Mouse (Mus musculus): ENCODE measurements around the gene Traf3ip1.

- no peak for TF ChIP-seq CTCF (IDR thresholded peaks at IDR 0.05; ENCODE audit: borderline replicate concordance, extremely low read depth, insufficient read depth, insufficient read length)
- no peak for TF ChIP-seq POLR2A (IDR thresholded peaks at IDR 0.05; ENCODE audit: borderline replicate concordance, extremely low read depth, insufficient read depth, insufficient read length, poor library complexity, severe bottlenecking)
These were observed 15.5 kb upstream of the Traf3ip1 start for GRCm38 (mm10) chr1:91478958-91479357.

All from brain, embryonic 14.5 days (tissue).